Comparison of ENCODE assay signal across 16 mouse cellular contexts in the genomic region with DNA sequence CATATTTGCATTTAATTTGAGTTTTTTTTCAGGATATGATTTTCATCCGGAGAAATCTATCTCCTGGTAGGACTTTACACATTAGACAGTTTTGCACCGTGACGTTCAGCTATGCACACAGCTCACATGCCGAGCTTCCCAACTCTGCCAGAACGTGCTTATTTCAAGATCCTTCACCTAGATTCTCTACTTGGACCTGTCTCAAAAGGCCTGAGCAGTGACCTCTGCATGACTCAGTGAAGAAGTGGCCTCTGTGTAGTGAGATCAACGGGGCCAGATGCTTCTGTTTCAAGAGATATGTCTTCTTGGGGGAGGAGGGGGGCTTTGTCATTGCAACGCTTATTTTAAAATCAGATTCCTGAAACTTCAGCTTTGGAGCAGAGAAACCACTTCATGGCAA.
DNase-seq lines count a peak whose midpoint lies in the region.
"Had no signal": no experiment of that assay in that cellular context is flagged by ENCODE, and none has a peak within 500 bp of the region (broad histone marks: within the 10 kb centered on the region; RNA-seq: fewer than 3 reads in every experiment).

No protein-coding gene starts in this region.

- peak; percentile 58 to 76 for DNase-seq in adrenal gland, adult (ENCODE audit: inconsistent age in 2 of 2, low spot score in 1 of 2)
- no peak for DNase-seq in adrenal gland, postnatal 25 days
- peak; percentile 14 for DNase-seq in kidney, adult 9 months
- DNase-seq in kidney, postnatal 10 days = no peak
- peak; percentile 11 to 19 for DNase-seq in urinary bladder, postnatal 36 days (ENCODE audit: low spot score in 2 of 2)
- DNase-seq in urinary bladder, adult 2 months (ENCODE audit: low spot score) = no peak
- DNase-seq in right cerebral cortex, postnatal 4 days = no peak
- DNase-seq: cerebellum, adult 9-10 months; cerebellum, postnatal 36 days; heart, postnatal 14 days; kidney, adult 18-20 months; layer of hippocampus, adult 9-11 months; liver; lung, embryonic 14.5 days; midbrain, embryonic 14.5 days; thymus, postnatal 4 days had no signal

Comparison
In these comparisons a context has a peak if more than half of its experiments do, and no peak if none do; other contexts are left out.
1. DNase-seq: peak in adrenal gland, adult (2 of 2), kidney, adult 9 months (single experiment) and urinary bladder, postnatal 36 days (2 of 2); none in adrenal gland, postnatal 25 days (single experiment), kidney, postnatal 10 days (single experiment), urinary bladder, adult 2 months (single experiment) and right cerebral cortex, postnatal 4 days (single experiment).